Mouse (Mus musculus) ES-E14 (cell line): ENCODE data around the gene Dlx5. TPM values are rescaled to one million over a fixed set of nuclear protein-coding genes. Genes with fewer than 3 reads are reported as not detected.

ENCODE experiments used
- DNase-seq: peaks from one replicate; pipeline ENCODE4 v3.0.0-alpha.2; 2013; ENCODE audit warnings: low read depth, low spot score
- H3K27ac ChIP-seq: 2 replicates; pipeline ENCODE4 v1.5.1; 2012; ENCODE audit warnings: low read depth, mild to moderate bottlenecking, low read length, moderate library complexity, mixed read lengths; ENCODE audit not compliant: poor library complexity, insufficient read depth, severe bottlenecking
- H3K36me3 ChIP-seq: 2 replicates; pipeline ENCODE4 v1.6.1; 2012; ENCODE audit warnings: mild to moderate bottlenecking, low read length, moderate library complexity, mixed read lengths; ENCODE audit not compliant: control insufficient read depth, poor library complexity, insufficient read depth, severe bottlenecking
- H3K4me1 ChIP-seq, 2 experiments: fragments of 150-350 bp in 1 of 2; sonication (generic) in 1 of 2; 2 replicates each; pipeline ENCODE4 v1.6.1; 2012; ENCODE audit warnings: low read length in 2 of 2, mild to moderate bottlenecking in 1 of 2, mixed read lengths in 1 of 2; ENCODE audit not compliant: control insufficient read depth in 2 of 2, insufficient read depth in 2 of 2, poor library complexity in 1 of 2
- H3K4me3 ChIP-seq, 2 experiments: fragments of 150-350 bp in 1 of 2; sonication (generic) in 1 of 2; 2 replicates each; pipeline ENCODE4 v1.5.1; 2012; ENCODE audit warnings: low read length in 2 of 2, low read depth in 1 of 2, mild to moderate bottlenecking in 1 of 2, mixed read lengths in 1 of 2; ENCODE audit not compliant: insufficient read depth in 1 of 2, poor library complexity in 1 of 2, severe bottlenecking in 1 of 2
- H3K9ac ChIP-seq: 2 replicates; pipeline ENCODE4 v1.6.1; 2012; ENCODE audit warnings: low read depth, mild to moderate bottlenecking, low read length, mixed read lengths; ENCODE audit not compliant: poor library complexity, insufficient read depth, severe bottlenecking
- H3K9me3 ChIP-seq: fragments of 150-350 bp; sonication (generic); 2 replicates; pipeline ENCODE4 v1.6.1; 2012; ENCODE audit warnings: low read depth, mild to moderate bottlenecking, low read length; ENCODE audit not compliant: control insufficient read depth, insufficient read depth
- CHD2 ChIP-seq: IDR thresholded peaks from 2 replicates; pipeline ENCODE4 v1.6.1; 2014; ENCODE audit warnings: mild to moderate bottlenecking, low read depth, low read length, inconsistent platforms
- HCFC1 ChIP-seq: IDR thresholded peaks from 2 replicates; pipeline ENCODE4 v1.6.1; 2012; ENCODE audit warnings: low read length, inconsistent platforms, borderline replicate concordance; ENCODE audit not compliant: insufficient read depth
- MAFK ChIP-seq: IDR thresholded peaks from 2 replicates; pipeline ENCODE4 v1.6.1; 2014; ENCODE audit warnings: mild to moderate bottlenecking, low read depth, low read length, inconsistent platforms; ENCODE audit not compliant: insufficient read depth
- ZC3H11A ChIP-seq: IDR thresholded peaks from 2 replicates; pipeline ENCODE4 v1.6.1; 2012; ENCODE audit warnings: low read depth, mild to moderate bottlenecking, inconsistent platforms, low read length, borderline replicate concordance
- ZNF384 ChIP-seq: IDR thresholded peaks from 2 replicates; pipeline ENCODE4 v1.6.1; 2012; ENCODE audit warnings: low read depth, low read length, inconsistent platforms
- in situ Hi-C, 2 experiments: fragments of 600-800 bp; cut with MboI; formaldehyde crosslinking; loops; one replicate each; pipeline ENCODE4 v1.15.1; 2025; ENCODE audit warnings: low sequenced_read_pairs in 2 of 2, inconsistent platforms in 1 of 2; ENCODE audit not compliant: unreplicated experiment in 2 of 2
- total RNA-seq: library from RNA; depleted of rRNA; stranded (reverse); fragments of 300-350 nt; gene quantifications from 2 replicates; pipeline ENCODE4 v1.2.3, GENCODE M21; 2012; rRNA removed

Gene Dlx5
- total RNA-seq = not detected in 2 replicates

- Histone ChIP-seq H3K9me3 (no peaks in the 10 kb centered on the region), H3K4me1 (peaks cover 0 to 9% of the 10 kb centered on the region in 2 experiments; a peak in 1 of 4 replicates), H3K4me3 (peak within 1 kb of the TSS; percentile 42 to 52; a peak in 3 of 4 replicates), H3K27ac (no peak within 1 kb of the TSS), H3K9ac (no peak within 1 kb of the TSS), H3K36me3 (no peaks in the 10 kb centered on the region)
- no peak for TF ChIP-seq CHD2
- TF ChIP-seq HCFC1 = no peak
- TF ChIP-seq ZNF384 = no peak
- TF ChIP-seq MAFK = no peak
- TF ChIP-seq ZC3H11A = no peak
- in situ Hi-C loops = loop anchor here (25.0 kb wide), 2 partner anchors 594 to 869 kb away; no protein-coding TSS in a partner anchor
- DNase-seq = no peak
Observed at GRCm38 (mm10) chr6:6881638-6882190, at the start of gene Dlx5. Gene Dlx5, minus strand, starts transcription at chr6:6882085.

GRCm38 (mm10) chr6:6931507-6931906 is 49.6 kb upstream of the Dlx5 start:
- Histone ChIP-seq H3K36me3 (no peaks in the 10 kb centered on the region), H3K4me1 (no peaks in the 10 kb centered on the region), H3K4me3 (no peak overlapping the region), H3K9me3 (no peaks in the 10 kb centered on the region), H3K9ac (no peak overlapping the region), H3K27ac (no peak overlapping the region)
- no peak for DNase-seq
- in situ Hi-C loops = loop anchor here (25.0 kb wide), 1 partner anchor 731 kb away; no protein-coding TSS in a partner anchor
- TF ChIP-seq MAFK (no peak), ZNF384 (no peak), HCFC1 (no peak), CHD2 (no peak), ZC3H11A (no peak)

GRCm38 (mm10) chr6:6930831-6931230 is 48.9 kb upstream of the Dlx5 start:
- no peak overlapping the region for H3K9ac ChIP-seq
- DNase-seq = no peak
- H3K36me3 ChIP-seq = no peaks in the 10 kb centered on the region
- in situ Hi-C loops = loop anchor here (25.0 kb wide), 1 partner anchor 731 kb away; no protein-coding TSS in a partner anchor
- H3K9me3 ChIP-seq = no peaks in the 10 kb centered on the region
- TF ChIP-seq MAFK = no peak
- no peaks in the 10 kb centered on the region for H3K4me1 ChIP-seq
- no peak overlapping the region for H3K27ac ChIP-seq
- H3K4me3 ChIP-seq = no peak overlapping the region

GRCm38 (mm10) chr6:6925264-6925663 is 43.4 kb upstream of the Dlx5 start:
- Histone ChIP-seq H3K4me1 (no peaks in the 10 kb centered on the region), H3K36me3 (no peaks in the 10 kb centered on the region), H3K4me3 (no peak overlapping the region), H3K9me3 (no peaks in the 10 kb centered on the region), H3K27ac (no peak overlapping the region), H3K9ac (no peak overlapping the region)
- DNase-seq = no peak
- in situ Hi-C loops = loop anchor here (25.0 kb wide), 1 partner anchor 737 kb away; no protein-coding TSS in a partner anchor
- TF ChIP-seq MAFK (no peak), CHD2 (no peak)

GRCm38 (mm10) chr6:6917334-6917733 is 35.4 kb upstream of the Dlx5 start:
- Histone ChIP-seq H3K4me3 (no peak overlapping the region), H3K9me3 (no peaks in the 10 kb centered on the region), H3K4me1 (no peaks in the 10 kb centered on the region), H3K36me3 (no peaks in the 10 kb centered on the region), H3K27ac (no peak overlapping the region), H3K9ac (no peak overlapping the region)
- in situ Hi-C loops = no loop called here
- TF ChIP-seq HCFC1 = no peak
- TF ChIP-seq MAFK = peak; percentile 81
- no peak for DNase-seq
